9 mouse cellular contexts compared by ENCODE assay signal in genomic region chr12:80407824-80408223, GRCm38 (mm10). TPM values are rescaled to one million over a fixed set of nuclear protein-coding genes. Genes with fewer than 3 reads are reported as not detected.
A peak's percentile ranks its signal among the peaks of the same experiment; 100 is the strongest.
DNase-seq lines count a peak whose midpoint lies in the region; ATAC-seq and TF ChIP-seq lines count a peak whose summit lies in the region.
"Had no signal": no experiment of that assay in that cellular context is flagged by ENCODE, and none has a peak within 500 bp of the region (broad histone marks: within the 10 kb centered on the region; RNA-seq: fewer than 3 reads in every experiment).

No protein-coding gene starts in this region.

- TF ChIP-seq CTCF in forebrain, postnatal 0 days (IDR thresholded peaks at IDR 0.05; ENCODE audit: low read depth), result peak; percentile 61
- peak; percentile 78 for TF ChIP-seq CTCF in liver, postnatal 0 days (IDR thresholded peaks at IDR 0.05; ENCODE audit: low read depth)

- H3K4me2 ChIP-seq in forebrain, postnatal 0 days (ENCODE audit: low read depth), result no peak overlapping the region
- no peak overlapping the region for H3K4me2 ChIP-seq in forebrain, embryonic 16.5 days (ENCODE audit: low read length)
- no peak overlapping the region for H3K4me2 ChIP-seq in midbrain, embryonic 14.5 days (ENCODE audit: low read length)
- no peak overlapping the region for H3K4me2 ChIP-seq in midbrain, embryonic 16.5 days (ENCODE audit: low read length)
- H3K4me2 ChIP-seq in liver, postnatal 0 days (ENCODE audit: low read depth, low read length), result no peak overlapping the region
- H3K4me2 ChIP-seq: limb, embryonic 13.5 days had no signal

- no peak overlapping the region for H3K27ac ChIP-seq in forebrain, postnatal 0 days (ENCODE audit: low read depth, low read length)
- no peak overlapping the region for H3K27ac ChIP-seq in forebrain, embryonic 16.5 days (ENCODE audit: low read length)
- H3K27ac ChIP-seq in midbrain, embryonic 14.5 days (replicated peaks; ENCODE audit: low read depth, low read length), result no peak overlapping the region
- H3K27ac ChIP-seq in midbrain, embryonic 16.5 days (ENCODE audit: low read length), result no peak overlapping the region
- no peak overlapping the region for H3K27ac ChIP-seq in liver, postnatal 0 days (ENCODE audit: low read depth)
- H3K27ac ChIP-seq: limb, embryonic 13.5 days had no signal

- no peak overlapping the region for H3K9ac ChIP-seq in forebrain, postnatal 0 days
- H3K9ac ChIP-seq in forebrain, embryonic 16.5 days (replicated peaks; ENCODE audit: low read depth, low read length), result no peak overlapping the region
- no peak overlapping the region for H3K9ac ChIP-seq in midbrain, embryonic 14.5 days (replicated peaks; ENCODE audit: low read length)
- H3K9ac ChIP-seq in midbrain, embryonic 16.5 days (ENCODE audit: low read depth, low read length), result no peak overlapping the region
- H3K9ac ChIP-seq in liver, postnatal 0 days (replicated peaks), result no peak overlapping the region
- H3K9ac ChIP-seq: limb, embryonic 13.5 days had no signal

- H3K4me3 ChIP-seq in forebrain, postnatal 0 days (ENCODE audit: low read depth, low read length), result no peak overlapping the region
- H3K4me3 ChIP-seq in forebrain, embryonic 16.5 days (replicated peaks; ENCODE audit: low read length), result no peak overlapping the region
- H3K4me3 ChIP-seq in midbrain, embryonic 14.5 days (replicated peaks; ENCODE audit: low read depth, low read length), result no peak overlapping the region
- H3K4me3 ChIP-seq in midbrain, embryonic 16.5 days (ENCODE audit: low read depth, low read length), result no peak overlapping the region
- no peak overlapping the region for H3K4me3 ChIP-seq in liver, postnatal 0 days (ENCODE audit: low read depth, low read length)
- H3K4me3 ChIP-seq: limb, embryonic 13.5 days had no signal

- no peaks in the 10 kb centered on the region for H3K27me3 ChIP-seq in forebrain, postnatal 0 days (ENCODE audit: insufficient read depth, low read length)
- H3K27me3 ChIP-seq in forebrain, embryonic 16.5 days (replicated peaks; ENCODE audit: control insufficient read depth, insufficient read depth, low read length), result no peaks in the 10 kb centered on the region
- H3K27me3 ChIP-seq in midbrain, embryonic 14.5 days (ENCODE audit: control insufficient read depth, insufficient read depth, low read length), result no peaks in the 10 kb centered on the region
- no peaks in the 10 kb centered on the region for H3K27me3 ChIP-seq in midbrain, embryonic 16.5 days (ENCODE audit: control insufficient read depth, insufficient read depth, low read depth, low read length)
- no peaks in the 10 kb centered on the region for H3K27me3 ChIP-seq in liver, postnatal 0 days (ENCODE audit: insufficient read depth, low read length)
- H3K27me3 ChIP-seq: limb, embryonic 13.5 days had no signal

- peak; percentile 17 for DNase-seq in forebrain, postnatal 0 days
- peak; percentile 45 for DNase-seq in midbrain, embryonic 14.5 days
- DNase-seq in liver, postnatal 0 days, result peak; percentile 69
- peak; percentile 61 to 83 for DNase-seq in spleen, postnatal 4 days (ENCODE audit: low spot score in 2 of 2)
- no peak for DNase-seq in left cerebral cortex, postnatal 36 days (ENCODE audit: low spot score in 2 of 2)

- WGBS in forebrain, postnatal 0 days, result 53% methylated on average over 3 of the region's 3 CpGs
- 59% methylated on average over 3 of the region's 3 CpGs for WGBS in forebrain, embryonic 16.5 days
- 58% methylated on average over 3 of the region's 3 CpGs for WGBS in midbrain, embryonic 14.5 days
- 64% methylated on average over 3 of the region's 3 CpGs for WGBS in midbrain, embryonic 16.5 days
- 52% methylated on average over 3 of the region's 3 CpGs for WGBS in liver, postnatal 0 days (ENCODE audit: insufficient replicate concordance)

- intact Hi-C loops in left cerebral cortex, postnatal 36 days (cut with DNase I), result no loop called here

- peaks cover 16% of the 10 kb centered on the region; the same call in 1 of the 2 replicates for H3K36me3 ChIP-seq in forebrain, postnatal 0 days (ENCODE audit: insufficient read depth)
- H3K36me3 ChIP-seq in forebrain, embryonic 16.5 days (ENCODE audit: control insufficient read depth, insufficient read depth), result peaks cover 4% of the 10 kb centered on the region
- peaks cover 10% of the 10 kb centered on the region for H3K36me3 ChIP-seq in midbrain, embryonic 14.5 days (ENCODE audit: control insufficient read depth, insufficient read depth, low read length)
- 0 out of 2 replicates have a peak, but pooled peaks cover 2% of the 10 kb centered on the region for H3K36me3 ChIP-seq in midbrain, embryonic 16.5 days (ENCODE audit: control insufficient read depth, insufficient read depth, low read length)
- peaks cover 16% of the 10 kb centered on the region for H3K36me3 ChIP-seq in liver, postnatal 0 days (replicated peaks; ENCODE audit: insufficient read depth, low read length)

- no peak for TF ChIP-seq EP300 in liver, postnatal 0 days (IDR thresholded peaks at IDR 0.05; ENCODE audit: low read depth)

- no peaks in the 10 kb centered on the region for H3K9me3 ChIP-seq in forebrain, postnatal 0 days (ENCODE audit: low read length)
- H3K9me3 ChIP-seq in forebrain, embryonic 16.5 days (ENCODE audit: control insufficient read depth, low read length), result no peaks in the 10 kb centered on the region
- H3K9me3 ChIP-seq in midbrain, embryonic 14.5 days (ENCODE audit: control insufficient read depth, low read length), result no peaks in the 10 kb centered on the region
- H3K9me3 ChIP-seq in midbrain, embryonic 16.5 days (replicated peaks; ENCODE audit: control insufficient read depth, low read length, poor library complexity, severe bottlenecking), result no peaks in the 10 kb centered on the region
- H3K9me3 ChIP-seq in liver, postnatal 0 days (ENCODE audit: low read length), result no peaks in the 10 kb centered on the region
- H3K9me3 ChIP-seq: limb, embryonic 13.5 days had no signal

- H3K4me1 ChIP-seq in forebrain, postnatal 0 days (ENCODE audit: insufficient read depth), result no peaks in the 10 kb centered on the region
- no peaks in the 10 kb centered on the region for H3K4me1 ChIP-seq in forebrain, embryonic 16.5 days (replicated peaks; ENCODE audit: control insufficient read depth, insufficient read depth, low read length)
- no peaks in the 10 kb centered on the region for H3K4me1 ChIP-seq in midbrain, embryonic 14.5 days (ENCODE audit: control insufficient read depth, insufficient read depth, low read length)
- H3K4me1 ChIP-seq in midbrain, embryonic 16.5 days (ENCODE audit: control insufficient read depth, insufficient read depth, low read length), result no peaks in the 10 kb centered on the region
- H3K4me1 ChIP-seq in liver, postnatal 0 days (ENCODE audit: insufficient read depth), result no peaks in the 10 kb centered on the region
- H3K4me1 ChIP-seq: limb, embryonic 13.5 days had no signal

- ATAC-seq in forebrain, postnatal 0 days, result no peak
- no peak for ATAC-seq in forebrain, embryonic 16.5 days
- ATAC-seq in midbrain, embryonic 14.5 days (ENCODE audit: low FRiP score, low TSS enrichment), result no peak
- ATAC-seq in midbrain, embryonic 16.5 days, result no peak
- ATAC-seq in common myeloid progenitor, adult 5-6 weeks (replicated peaks; ENCODE audit: low read depth, poor library complexity, severe bottlenecking), result 0 out of 2 replicates have a peak, but pooled peaks have one; percentile 58
- ATAC-seq in liver, postnatal 0 days, result no peak

RNA-seq across cellular contexts. Expression of gene Dcaf5, which starts 28.6 kb away (rescaled TPM):
- total RNA-seq in forebrain, postnatal 0 days (2014; rRNA removed), result 55.3 and 59.6 TPM in 2 replicates
- polyA plus RNA-seq in forebrain, postnatal 0 days (2015; fragmentation: Nextera tagmentation; extraction: Ambion mirVana), result 14.3 and 16.8 TPM in 2 replicates
- 25.0 and 25.4 TPM in 2 replicates for polyA plus RNA-seq in forebrain, embryonic 16.5 days (2015; fragmentation: Nextera tagmentation; extraction: Ambion mirVana)
- 28.0 and 29.9 TPM in 2 replicates for polyA plus RNA-seq in midbrain, embryonic 14.5 days (2014; fragmentation: Nextera tagmentation; extraction: Ambion mirVana)
- polyA plus RNA-seq in midbrain, embryonic 16.5 days (2015; fragmentation: Nextera tagmentation; extraction: Ambion mirVana), result 25.0 and 27.2 TPM in 2 replicates
- 19.0 and 19.2 TPM in 2 replicates for total RNA-seq in common myeloid progenitor, adult 5-6 weeks (2017)
- 3.3 and 3.9 TPM in 2 replicates for polyA plus RNA-seq in liver, postnatal 0 days (2015; fragmentation: Nextera tagmentation; extraction: Ambion mirVana)
- 10 to 100 TPM; 75.4 to 86.9 TPM for total RNA-seq in left cerebral cortex, postnatal 36 days (2021)

RNA-seq across cellular contexts. Expression of gene Exd2, which starts 55.1 kb away (rescaled TPM):
- 35.4 and 42.0 TPM in 2 replicates for total RNA-seq in forebrain, postnatal 0 days (2014; rRNA removed)
- polyA plus RNA-seq in forebrain, postnatal 0 days (2015; fragmentation: Nextera tagmentation; extraction: Ambion mirVana), result 27.3 and 32.2 TPM in 2 replicates
- 59.3 and 71.0 TPM in 2 replicates for polyA plus RNA-seq in forebrain, embryonic 16.5 days (2015; fragmentation: Nextera tagmentation; extraction: Ambion mirVana)
- polyA plus RNA-seq in midbrain, embryonic 14.5 days (2014; fragmentation: Nextera tagmentation; extraction: Ambion mirVana), result 52.9 and 59.7 TPM in 2 replicates
- polyA plus RNA-seq in midbrain, embryonic 16.5 days (2015; fragmentation: Nextera tagmentation; extraction: Ambion mirVana), result 66.4 and 66.9 TPM in 2 replicates
- 11.9 and 17.7 TPM in 2 replicates for total RNA-seq in common myeloid progenitor, adult 5-6 weeks (2017)
- polyA plus RNA-seq in liver, postnatal 0 days (2015; fragmentation: Nextera tagmentation; extraction: Ambion mirVana), result 3.4 and 3.6 TPM in 2 replicates
- total RNA-seq in left cerebral cortex, postnatal 36 days (2021), result 100 to 1,000 TPM in 1 of 2 experiments, 10 to 100 TPM in 1; 93.9 to 147 TPM

Comparison
In these comparisons a context has a peak if more than half of its experiments do, and no peak if none do; other contexts are left out.
1. DNase-seq: peak in forebrain, postnatal 0 days (single experiment), midbrain, embryonic 14.5 days (single experiment), liver, postnatal 0 days (single experiment) and spleen, postnatal 4 days (2 of 2); none in left cerebral cortex, postnatal 36 days (0 of 2).